Mouse (Mus musculus) heart, postnatal 0 days (tissue): ENCODE measurements around the gene Nalcn. TPM values are rescaled to one million over a fixed set of nuclear protein-coding genes. Genes with fewer than 3 reads are reported as not detected.

Source experiments
- ATAC-seq: fragments of 200-750 bp; cut with Nextera tagmentation; 2 replicates; pipeline ENCODE4 v1.8.0; 2017; ENCODE audit warnings: low read depth, moderate number of reproducible peaks, moderate library complexity; ENCODE audit not compliant: insufficient read depth
- DNase-seq: peaks from one replicate; pipeline ENCODE4 v3.0.0-alpha.2; 2016; ENCODE audit warnings: low spot score
- H3K27ac ChIP-seq: fragments of 300-500 bp; sonication (generic); 2 replicates; pipeline ENCODE4 v1.5.1; 2014; ENCODE audit warnings: low read depth, mild to moderate bottlenecking
- H3K27me3 ChIP-seq: fragments of 300-500 bp; sonication (generic); 2 replicates; pipeline ENCODE4 v1.6.1; 2014; ENCODE audit warnings: low read length, mixed read lengths; ENCODE audit not compliant: control insufficient read depth, insufficient read depth
- H3K36me3 ChIP-seq: fragments of 300-500 bp; sonication (generic); replicated peaks from 2 replicates; pipeline ENCODE4 v1.6.1; 2014; ENCODE audit warnings: low read length, mixed read lengths; ENCODE audit not compliant: control insufficient read depth, insufficient read depth
- H3K4me1 ChIP-seq: fragments of 300-500 bp; sonication (generic); 2 replicates; pipeline ENCODE4 v1.6.1; 2014; ENCODE audit warnings: antibody characterized with exemption; ENCODE audit not compliant: control insufficient read depth, insufficient read depth
- H3K4me2 ChIP-seq: fragments of 300-500 bp; sonication (generic); 2 replicates; pipeline ENCODE4 v1.6.1; 2014; ENCODE audit warnings: low read depth, mild to moderate bottlenecking, low read length, moderate library complexity
- H3K4me3 ChIP-seq: fragments of 300-500 bp; sonication (generic); 2 replicates; pipeline ENCODE4 v1.5.1; 2014; ENCODE audit warnings: low read depth, low read length
- H3K9ac ChIP-seq: fragments of 300-500 bp; sonication (generic); replicated peaks from 2 replicates; pipeline ENCODE4 v1.6.1; 2014; ENCODE audit warnings: low read depth, low read length, mixed read lengths
- H3K9me3 ChIP-seq: fragments of 300-500 bp; sonication (generic); replicated peaks from 2 replicates; pipeline ENCODE4 v1.6.1; 2016; ENCODE audit warnings: low read length; ENCODE audit not compliant: control insufficient read depth
- CTCF ChIP-seq: IDR thresholded peaks from 2 replicates; pipeline ENCODE4 v1.5.1; 2016; ENCODE audit warnings: antibody characterized with exemption, control low read depth, low read depth
- EP300 ChIP-seq: IDR thresholded peaks from 2 replicates; pipeline ENCODE4 v1.6.1; 2016; ENCODE audit warnings: antibody characterized with exemption, low read depth
- WGBS: fragments of 180-500 bp; shearing (Covaris S2); extraction: QIAGEN DNeasy Blood & Tissue Kit; methylation state at CpG from one replicate; pipeline ENCODE4 v1.1.7; 2014; 5-methylcytosine and 5-hydroxymethylcytosine counted together
- polyA plus RNA-seq: library from polyadenylated mRNA; unstranded; fragments of >200 nt; fragmentation: Nextera tagmentation; extraction: Ambion mirVana; gene quantifications from 2 replicates; pipeline ENCODE4 v1.2.1, GENCODE M21; 2015
- total RNA-seq: library from RNA; depleted of rRNA; stranded (reverse); fragments of >200 nt; gene quantifications from 2 replicates; pipeline ENCODE4 v1.2.3, GENCODE M21; 2014; ENCODE audit warnings: low replicate concordance

The Nalcn gene
- total and polyA plus RNA-seq, 2 experiments from 2014 or later, result 0.01 to 0.46 TPM

DNA sequence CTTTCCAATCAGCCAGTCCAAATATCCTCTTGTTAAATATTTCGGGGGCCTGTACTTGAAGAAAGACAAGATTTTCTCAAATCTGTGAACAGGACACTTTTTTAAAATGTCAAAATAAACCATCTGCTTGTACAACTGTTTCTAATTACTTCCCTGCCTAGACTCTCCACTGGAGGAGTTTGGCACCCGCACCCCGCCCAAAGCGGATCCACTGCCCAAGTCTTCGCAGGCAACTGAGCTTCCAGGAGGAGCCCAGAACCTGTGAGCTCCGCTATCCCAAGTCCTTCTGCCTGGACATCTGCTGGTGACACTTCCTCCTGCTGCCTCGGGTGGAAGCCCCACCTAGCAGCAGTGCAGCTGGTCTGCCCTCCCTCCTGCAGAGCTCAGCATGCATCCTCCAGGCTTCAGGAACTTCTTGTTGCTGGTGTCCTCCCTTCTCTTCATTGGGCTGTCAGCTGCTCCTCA, 33.0 kb upstream of the Nalcn start, which contains the start of gene Itgbl1:
TSS of gene Itgbl1 (plus strand) at position 51 of the 465 bp plus-strand sequence.
- H3K9ac ChIP-seq, result no peak within 1 kb of the TSS
- no peaks in the 10 kb centered on the region for H3K9me3 ChIP-seq
- no peak for TF ChIP-seq CTCF
- no peak for TF ChIP-seq EP300
- no peak for ATAC-seq
- no peak for DNase-seq
- H3K27me3 ChIP-seq, result no peaks in the 10 kb centered on the region
- no peak within 1 kb of the TSS for H3K4me2 ChIP-seq
- no peaks in the 10 kb centered on the region for H3K36me3 ChIP-seq
- H3K4me1 ChIP-seq, result peaks cover 4% of the 10 kb centered on the region
- 34% methylated on average over 7 of the region's 7 CpGs for WGBS
- no peak within 1 kb of the TSS for H3K4me3 ChIP-seq
- peak within 1 kb of the TSS; percentile 34; the same call in 1 of the 2 replicates for H3K27ac ChIP-seq

DNA sequence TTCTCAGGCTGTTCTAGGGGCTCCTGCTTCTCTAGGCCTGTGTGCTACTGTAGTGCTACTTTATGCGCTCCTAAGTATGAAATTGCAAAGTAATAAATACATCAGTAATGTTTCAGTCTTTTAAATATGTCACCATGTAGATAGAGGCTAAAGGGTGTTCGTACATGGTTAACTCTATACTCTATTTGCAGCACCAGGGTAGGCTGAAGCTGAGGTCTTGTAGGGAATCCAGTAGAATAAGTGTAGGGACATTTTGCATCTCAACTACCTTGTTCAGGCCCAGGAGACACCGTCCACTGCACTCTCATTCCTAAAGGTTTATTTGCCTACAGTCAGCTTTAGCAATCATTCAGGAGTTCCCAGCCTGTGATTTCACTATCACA, 227 bp upstream of the Nalcn start:
- no peak overlapping the region for H3K27ac ChIP-seq
- no peak for TF ChIP-seq EP300
- no peak for TF ChIP-seq CTCF
- WGBS, result 65% methylated on average over 3 of the region's 3 CpGs

DNA sequence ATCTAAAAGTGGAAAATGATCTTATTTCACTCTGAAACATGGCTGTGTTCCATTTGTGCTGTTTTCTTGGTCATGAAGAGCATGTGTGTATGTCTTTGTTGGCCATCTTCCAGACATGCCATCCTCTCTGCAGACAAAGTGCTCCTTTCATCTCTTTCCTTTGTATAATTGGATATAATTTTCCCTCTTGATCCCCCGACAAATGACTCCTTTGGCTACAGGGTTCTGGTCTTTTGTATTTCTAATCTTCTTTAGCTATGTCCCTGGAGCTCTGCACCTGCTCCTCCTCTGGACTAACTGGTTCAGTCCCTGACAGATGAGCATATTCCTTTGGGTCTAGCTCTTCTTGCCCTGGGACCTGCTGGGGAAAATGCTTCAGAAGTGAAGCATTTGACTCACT, 4.0 kb downstream of the Nalcn start:
- H3K9me3 ChIP-seq, result no peaks in the 10 kb centered on the region
- ATAC-seq (no peak), DNase-seq (no peak)
- TF ChIP-seq EP300 (no peak), CTCF (no peak)
- no peaks in the 10 kb centered on the region for H3K36me3 ChIP-seq
- no peak overlapping the region for H3K4me2 ChIP-seq
- H3K4me3 ChIP-seq, result no peak overlapping the region
- no peaks in the 10 kb centered on the region for H3K4me1 ChIP-seq
- no peak overlapping the region for H3K9ac ChIP-seq
- H3K27ac ChIP-seq, result no peak overlapping the region
- 32% methylated on average over 1 of the region's 1 CpGs for WGBS
- peaks cover 4% of the 10 kb centered on the region; the same call in 1 of the 2 replicates for H3K27me3 ChIP-seq

More for the DNA sequence above, 227 bp upstream of the Nalcn start:
- Histone ChIP-seq H3K9ac (no peak overlapping the region), H3K27me3 (peaks cover 4% of the 10 kb centered on the region; the same call in 1 of the 2 replicates), H3K36me3 (no peaks in the 10 kb centered on the region), H3K4me2 (peak overlapping the region; percentile 63), H3K9me3 (no peaks in the 10 kb centered on the region), H3K4me1 (no peaks in the 10 kb centered on the region), H3K4me3 (peak overlapping the region; percentile 33)
- DNase-seq (no peak), ATAC-seq (no peak)

DNA sequence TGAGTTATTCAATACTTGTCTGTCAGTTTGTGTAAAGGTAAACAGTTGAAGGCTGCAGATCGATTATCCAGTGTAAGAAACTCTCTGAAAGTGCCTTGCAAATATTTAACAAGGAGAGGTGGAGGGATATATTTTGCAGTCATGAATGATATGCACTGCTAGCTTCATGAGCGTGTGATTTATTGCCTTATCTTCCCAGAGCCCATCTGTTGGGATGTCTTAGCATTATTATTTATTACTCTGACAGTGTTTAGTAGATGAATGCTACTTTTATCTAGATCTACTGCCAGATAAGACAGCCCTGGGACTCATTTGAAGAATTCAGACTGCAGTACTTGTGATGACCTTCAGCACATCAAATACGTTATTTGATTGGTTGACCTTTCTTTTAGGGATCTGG, 31.7 kb downstream of the Nalcn start:
- no peak for ATAC-seq
- no peak for TF ChIP-seq CTCF
- no peak for TF ChIP-seq EP300
- Histone ChIP-seq H3K9me3 (no peaks in the 10 kb centered on the region), H3K4me3 (no peak overlapping the region), H3K4me1 (no peaks in the 10 kb centered on the region), H3K27me3 (no peaks in the 10 kb centered on the region), H3K27ac (no peak overlapping the region), H3K4me2 (no peak overlapping the region), H3K36me3 (no peaks in the 10 kb centered on the region), H3K9ac (no peak overlapping the region)
- WGBS, result 73% methylated on average over 3 of the region's 3 CpGs
- no peak for DNase-seq

DNA sequence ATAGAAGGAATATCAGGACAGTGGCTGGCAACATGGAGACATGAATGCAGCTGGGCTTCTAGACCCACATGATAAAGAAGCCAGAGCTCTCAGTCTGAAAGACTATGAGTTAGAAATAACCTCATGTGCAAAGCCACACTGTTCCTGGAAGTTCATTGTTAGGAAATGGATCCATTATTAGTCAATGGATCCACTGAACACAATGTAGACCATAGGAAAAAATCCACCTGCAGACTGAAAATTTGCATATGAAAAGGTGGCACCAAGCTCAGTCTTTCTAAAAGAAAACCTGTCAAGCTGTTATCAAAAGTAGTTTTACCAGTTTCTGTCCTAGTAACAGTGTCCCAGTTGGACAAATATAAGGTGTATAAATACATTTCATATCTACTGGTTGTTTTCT, 39.5 kb downstream of the Nalcn start:
- no peak overlapping the region for H3K4me2 ChIP-seq
- H3K9ac ChIP-seq, result no peak overlapping the region
- DNase-seq, result no peak
- no peak overlapping the region for H3K27ac ChIP-seq
- H3K36me3 ChIP-seq, result no peaks in the 10 kb centered on the region
- no peaks in the 10 kb centered on the region for H3K27me3 ChIP-seq
- no peaks in the 10 kb centered on the region for H3K9me3 ChIP-seq
- no peak overlapping the region for H3K4me3 ChIP-seq
- no peaks in the 10 kb centered on the region for H3K4me1 ChIP-seq
- TF ChIP-seq EP300 (no peak), CTCF (no peak)
- ATAC-seq, result no peak

DNA sequence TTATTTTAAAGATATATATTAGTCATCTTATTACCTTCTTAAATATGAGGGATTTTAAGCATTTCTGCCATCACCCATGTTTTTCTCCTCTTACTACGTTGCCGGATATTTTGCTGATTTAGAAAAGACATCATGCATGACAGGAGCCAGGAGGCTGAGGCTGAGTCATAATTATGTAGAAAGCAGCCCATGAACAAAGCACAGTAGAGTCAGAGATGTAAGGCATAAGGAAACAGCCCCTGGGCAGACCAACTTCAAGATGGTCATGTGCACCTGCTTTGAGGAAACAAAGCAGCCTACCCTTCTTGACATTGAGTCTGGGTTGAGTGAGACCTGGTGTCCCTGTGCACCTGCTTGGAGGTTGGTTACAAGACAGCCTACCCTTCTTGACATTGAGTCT, 44.5 kb downstream of the Nalcn start:
- no peaks in the 10 kb centered on the region for H3K27me3 ChIP-seq
- DNase-seq, result no peak
- H3K9ac ChIP-seq, result no peak overlapping the region
- no peak overlapping the region for H3K4me3 ChIP-seq
- TF ChIP-seq CTCF (no peak), EP300 (no peak)
- H3K4me1 ChIP-seq, result no peaks in the 10 kb centered on the region
- no peaks in the 10 kb centered on the region for H3K9me3 ChIP-seq
- no peak overlapping the region for H3K4me2 ChIP-seq
- no peak for ATAC-seq
- H3K36me3 ChIP-seq, result no peaks in the 10 kb centered on the region
- H3K27ac ChIP-seq, result no peak overlapping the region
- WGBS, result 87% methylated on average over 2 of the region's 2 CpGs
